Mouse (Mus musculus) heart, postnatal 0 days (tissue): ENCODE results near the gene Stk10.

ENCODE experiments used
- CTCF ChIP-seq: IDR thresholded peaks from 2 replicates; pipeline ENCODE4 v1.5.1; 2016; ENCODE audit warnings: antibody characterized with exemption, control low read depth, low read depth
- EP300 ChIP-seq: IDR thresholded peaks from 2 replicates; pipeline ENCODE4 v1.6.1; 2016; ENCODE audit warnings: antibody characterized with exemption, low read depth

- TF ChIP-seq CTCF: no peak
- no peak for TF ChIP-seq EP300
Observed at GRCm38 (mm10) chr11:32593081-32593480, 60.0 kb downstream of the Stk10 start.
